Mouse (Mus musculus): Measurements from ENCODE around the gene Kdm7a.

DNA sequence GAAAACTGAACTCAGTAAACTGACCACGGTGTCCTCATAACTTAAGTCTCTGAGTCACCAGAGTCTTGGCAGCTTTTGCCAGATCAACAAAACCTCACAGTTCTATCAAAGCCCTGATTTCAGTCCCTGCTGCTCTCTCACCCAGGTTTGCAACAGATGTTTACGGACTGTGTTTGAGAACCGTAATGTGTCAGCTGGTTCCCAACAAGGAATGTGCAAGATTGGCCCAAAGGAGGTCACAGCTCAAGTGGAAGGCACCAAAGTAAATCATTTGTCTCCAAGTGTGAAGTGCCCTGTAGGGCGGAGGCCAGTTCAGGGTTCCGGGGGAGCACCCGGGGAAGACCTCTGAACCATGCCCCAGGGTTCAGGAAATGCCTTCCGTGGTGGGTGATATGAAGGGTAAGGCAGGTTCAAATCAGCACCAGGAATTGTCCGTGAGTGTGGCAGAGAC is 36.9 kb upstream of the Kdm7a start:
- TF ChIP-seq MYOD1 (IDR thresholded peaks at IDR 0.05; ENCODE audit: control insufficient read depth, insufficient read length, low read depth) (no peak), USF1 (IDR thresholded peaks at IDR 0.05; ENCODE audit: low read depth) (no peak), CEBPB (IDR thresholded peaks at IDR 0.05; ENCODE audit: low read depth) (no peak), CTCF (IDR thresholded peaks at IDR 0.05; ENCODE audit: control insufficient read depth, insufficient read depth, insufficient read length) (no peak), MAX (IDR thresholded peaks at IDR 0.05) (no peak)

All from C2C12 (cell line).